Mouse (Mus musculus): ENCODE results near the gene Gzmk.

DNA sequence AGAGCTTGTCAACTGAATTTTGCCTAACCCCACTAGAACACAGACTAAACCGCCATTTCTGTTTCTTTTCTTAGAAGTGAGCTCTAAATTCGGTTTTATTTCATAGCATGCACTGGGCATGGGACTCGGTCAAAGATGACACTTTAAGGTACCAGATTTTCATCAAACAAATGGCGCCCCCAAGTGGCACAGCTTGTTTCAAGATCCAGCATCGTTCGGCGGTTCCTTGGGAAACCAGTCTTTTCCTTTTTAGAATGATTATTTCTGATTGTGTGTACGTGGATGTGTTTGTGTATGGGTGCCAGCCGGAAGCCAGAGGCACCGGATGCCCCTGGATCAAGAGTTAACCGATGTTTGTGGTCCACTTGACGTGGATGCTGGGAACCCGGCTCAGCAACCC, 39.5 kb upstream of the Gzmk start:
- TF ChIP-seq CTCF (IDR thresholded peaks at IDR 0.05; ENCODE audit: low read depth) (peak; percentile 79), EP300 (optimal IDR thresholded peaks at IDR 0.05) (no peak)
